Mouse (Mus musculus): ENCODE measurements around the gene Syngap1.
"Not testable (repeated sequence)": the region's sequence is repeated elsewhere in the genome, so short reads cannot be mapped to it uniquely, and the experiment has no call there.

Gene Syngap1

DNA sequence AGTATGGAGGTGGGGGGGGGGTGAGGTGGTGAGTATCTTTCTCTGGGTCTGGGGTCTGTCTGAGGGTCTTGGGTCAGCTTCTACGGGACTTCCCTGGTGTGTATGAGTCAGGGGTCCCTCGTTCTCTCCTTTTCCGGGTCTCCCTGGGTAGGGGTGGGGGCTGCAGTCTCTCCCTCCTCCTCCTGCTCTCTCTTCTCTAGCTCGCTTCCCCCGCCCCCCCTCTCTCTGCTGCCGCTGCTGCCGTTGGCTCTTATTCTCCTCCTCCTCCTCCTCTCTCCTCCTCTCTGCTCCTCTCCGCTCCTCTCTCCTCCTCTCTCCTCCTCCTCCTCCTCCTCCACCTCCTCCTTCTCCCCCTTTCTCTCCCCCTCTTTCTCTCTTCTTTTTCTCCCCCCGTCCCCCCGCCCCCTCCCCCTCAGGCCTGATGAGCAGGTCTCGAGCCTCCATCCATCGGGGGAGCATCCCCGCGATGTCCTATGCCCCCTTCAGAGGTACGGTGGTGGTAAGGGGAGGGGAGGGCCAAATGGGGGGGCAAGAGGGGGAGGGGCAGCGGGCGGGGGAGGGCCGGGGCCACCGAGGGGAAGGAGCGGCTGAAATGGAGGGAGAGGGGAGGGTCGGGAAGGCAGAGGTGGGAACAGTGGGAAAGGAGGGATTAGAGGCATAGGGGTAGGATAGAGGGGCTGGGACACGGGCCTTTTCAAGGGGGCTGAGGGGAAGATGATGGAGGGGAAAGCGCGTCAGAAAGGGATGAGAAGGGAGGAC is at the start of gene Syngap1:
Gene Syngap1 (plus strand): TSS at position 223 of the 759 bp plus-strand sequence.
- DNase-seq (ENCODE audit: low spot score in 2 of 2): peak in 1 of 2 experiments; percentile 52

DNA sequence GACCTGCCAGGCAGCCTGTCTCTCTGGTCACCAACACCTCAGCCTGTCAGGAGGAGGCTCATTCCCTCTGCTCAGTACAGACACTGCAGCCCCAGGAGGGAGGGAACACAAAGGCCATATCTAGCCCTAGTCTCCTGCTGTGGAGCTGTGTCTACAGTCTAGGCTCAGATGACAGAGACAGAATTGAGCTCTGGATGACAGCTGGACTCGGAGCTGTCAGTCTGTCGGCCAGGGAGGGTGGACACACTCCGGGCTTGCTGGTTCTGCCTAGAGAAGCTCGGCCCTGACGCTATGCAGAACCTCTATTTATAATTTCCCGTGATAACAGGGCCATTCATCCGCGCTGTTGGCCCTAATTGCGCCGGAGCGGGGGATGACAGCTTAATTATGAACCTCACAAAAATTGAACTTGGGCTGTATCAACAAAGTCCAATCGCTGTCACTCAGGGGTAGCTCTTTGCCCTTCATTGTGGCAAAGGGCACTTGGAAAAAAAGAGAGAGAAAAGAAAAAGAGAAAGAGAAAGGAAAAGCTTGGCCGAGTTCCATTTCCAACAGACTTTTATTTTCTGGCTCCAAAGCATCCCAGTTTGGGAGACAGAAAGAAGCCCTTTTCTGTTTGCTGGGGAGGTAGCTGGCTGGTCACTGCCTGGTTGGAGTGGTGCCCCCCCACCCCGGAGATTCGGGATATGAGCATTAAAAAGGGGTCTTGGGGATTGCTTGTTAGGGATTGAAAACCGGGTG is 48.2 kb upstream of the Syngap1 start:
- DNase-seq (ENCODE audit: low spot score in 2 of 2): peak in 1 of 2 experiments; percentile 28

DNA sequence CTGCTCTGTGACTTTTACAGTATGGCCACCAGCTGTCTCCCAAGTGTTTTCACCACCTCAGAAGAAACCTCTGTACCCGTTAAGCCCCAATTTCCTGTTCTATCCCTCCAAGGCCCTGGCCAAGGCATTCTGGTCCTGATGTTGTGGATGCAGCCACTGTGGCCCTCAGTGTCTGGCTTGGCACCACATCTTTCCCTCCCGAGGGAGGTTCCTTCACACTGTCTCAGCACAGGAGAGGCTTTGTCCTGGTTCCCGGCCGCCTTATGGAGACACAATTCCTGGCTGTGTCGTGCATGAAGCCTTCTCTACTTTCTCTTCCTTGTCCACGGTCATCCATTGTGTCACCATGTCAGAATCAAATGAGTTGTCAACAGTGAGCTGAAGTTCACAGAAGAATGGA is 47.6 kb upstream of the Syngap1 start:
- DNase-seq (ENCODE audit: low spot score in 2 of 2): peak in 1 of 2 experiments; percentile 11

DNA sequence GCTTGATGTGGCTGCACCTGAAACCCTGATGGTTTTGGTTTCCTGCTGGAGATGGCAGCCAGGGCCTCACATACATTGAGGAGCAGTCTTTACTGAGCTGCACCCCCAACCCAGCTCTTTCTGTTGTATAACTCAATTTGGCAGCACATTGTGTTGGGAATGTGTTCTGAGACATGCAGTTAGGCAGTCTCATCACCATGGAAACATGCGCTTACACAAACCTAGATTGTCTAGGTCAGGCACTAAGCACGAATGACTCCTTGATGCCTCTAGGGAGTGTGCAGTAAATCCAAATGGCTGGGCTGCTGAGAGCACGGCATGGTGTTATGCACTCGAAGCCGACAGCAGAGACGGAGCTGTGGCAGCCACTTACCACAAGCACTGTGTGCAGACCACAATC is 46.7 kb upstream of the Syngap1 start:
- DNase-seq (ENCODE audit: low spot score in 2 of 2): peak; percentile 36 to 49

DNA sequence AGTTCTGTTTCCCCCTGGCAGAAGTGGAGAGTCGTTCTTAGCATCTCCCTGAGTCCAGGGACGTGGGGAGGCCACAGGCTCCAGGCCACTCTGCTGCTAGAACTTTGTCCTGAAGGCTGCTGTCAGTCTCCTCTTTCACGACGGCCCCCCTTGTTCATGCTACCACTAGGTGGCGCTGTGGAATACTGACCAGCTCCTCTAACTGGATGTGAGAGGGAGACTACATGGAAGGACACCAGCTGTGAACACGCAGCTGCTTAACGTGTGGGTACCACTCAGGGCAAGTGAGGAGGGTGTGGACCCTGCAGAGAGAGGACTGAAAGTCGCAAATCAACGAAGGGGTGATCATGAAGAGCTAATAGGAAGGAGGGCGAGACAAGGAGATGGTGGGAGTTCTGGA is 45.5 kb upstream of the Syngap1 start:
- peak; percentile 40 to 58 for DNase-seq (ENCODE audit: low spot score in 2 of 2)

DNA sequence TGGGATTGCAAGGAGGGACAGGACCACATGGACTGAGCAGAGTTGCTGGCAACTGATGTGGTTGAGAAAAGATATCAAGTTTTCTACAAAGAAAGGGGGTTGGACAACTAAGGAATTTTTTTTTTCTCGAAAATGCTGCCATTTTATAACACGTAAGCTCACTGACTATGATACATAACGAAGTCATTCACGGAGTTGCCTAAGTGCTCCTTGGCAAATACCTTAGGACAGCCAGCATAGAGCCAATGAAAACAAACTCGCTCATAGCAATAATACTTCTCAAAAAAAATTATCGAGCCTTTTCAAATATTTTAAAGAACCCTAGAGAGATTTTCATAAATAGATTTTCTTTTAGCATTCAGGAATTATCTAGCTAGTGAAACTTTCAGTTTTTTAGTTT is 40.1 kb upstream of the Syngap1 start:
- DNase-seq (ENCODE audit: low spot score in 2 of 2): no peak

DNA sequence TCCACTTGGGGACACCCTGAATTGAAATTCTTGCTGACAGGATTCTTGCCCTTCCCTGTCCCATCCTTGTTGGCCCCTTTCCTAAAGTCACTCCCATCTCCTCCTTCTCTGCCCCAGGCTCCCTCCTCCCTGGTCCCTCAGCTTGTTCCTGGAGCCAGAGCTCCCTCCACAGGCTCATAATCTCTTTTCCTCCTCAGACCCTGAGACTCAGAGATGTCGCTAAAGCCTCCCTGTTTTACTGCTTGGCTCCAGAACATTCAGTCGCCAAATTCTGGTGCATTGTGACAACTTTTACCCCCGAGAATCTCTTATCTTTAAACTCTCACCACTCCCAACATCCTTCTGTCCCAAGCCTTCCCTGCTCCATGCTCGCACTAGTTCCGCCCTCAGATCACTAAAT is 36.7 kb upstream of the Syngap1 start:
- no peak for DNase-seq (ENCODE audit: low spot score in 2 of 2)

DNA sequence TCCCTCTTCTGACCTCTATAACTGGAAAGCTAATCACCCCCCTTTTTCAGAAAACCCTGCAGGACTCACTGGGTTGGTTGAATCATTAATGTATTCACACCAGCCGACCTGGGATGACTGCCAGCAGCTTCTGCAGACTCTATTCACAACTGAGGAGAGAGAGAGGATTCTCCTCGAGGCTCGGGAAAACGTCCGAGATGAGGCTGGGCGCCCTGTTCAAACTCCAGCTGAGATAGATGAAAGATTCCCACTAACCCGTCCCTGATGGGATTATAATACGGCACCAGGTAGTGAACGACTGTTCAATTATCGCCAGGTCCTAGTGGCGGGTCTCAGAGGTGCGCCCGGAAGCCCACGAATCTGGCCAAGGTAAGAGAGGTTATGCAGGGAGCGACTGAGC is 33.5 kb upstream of the Syngap1 start:
- DNase-seq (ENCODE audit: low spot score in 2 of 2): not testable (repeated sequence)

DNA sequence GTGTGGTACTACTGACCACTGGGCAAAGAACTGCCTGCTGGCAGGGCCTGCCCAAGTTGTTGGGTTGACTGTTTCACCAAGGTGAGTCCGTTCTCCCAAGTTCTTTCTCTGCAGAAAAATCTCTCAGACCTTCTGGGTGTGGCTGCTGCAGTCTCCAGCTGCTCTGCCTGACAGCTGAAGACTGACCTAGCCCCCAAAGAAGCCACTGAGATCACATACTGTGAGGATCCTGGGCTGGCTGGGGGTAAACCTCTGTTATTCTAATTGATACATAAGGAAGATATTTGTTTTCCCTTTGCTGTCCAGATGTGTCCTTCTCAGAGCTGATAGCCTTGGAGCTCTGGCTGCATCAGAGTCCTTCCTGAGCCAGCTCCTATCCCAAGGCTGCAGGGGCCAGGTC is 25.8 kb upstream of the Syngap1 start:
- DNase-seq (ENCODE audit: low spot score in 2 of 2): no peak

DNA sequence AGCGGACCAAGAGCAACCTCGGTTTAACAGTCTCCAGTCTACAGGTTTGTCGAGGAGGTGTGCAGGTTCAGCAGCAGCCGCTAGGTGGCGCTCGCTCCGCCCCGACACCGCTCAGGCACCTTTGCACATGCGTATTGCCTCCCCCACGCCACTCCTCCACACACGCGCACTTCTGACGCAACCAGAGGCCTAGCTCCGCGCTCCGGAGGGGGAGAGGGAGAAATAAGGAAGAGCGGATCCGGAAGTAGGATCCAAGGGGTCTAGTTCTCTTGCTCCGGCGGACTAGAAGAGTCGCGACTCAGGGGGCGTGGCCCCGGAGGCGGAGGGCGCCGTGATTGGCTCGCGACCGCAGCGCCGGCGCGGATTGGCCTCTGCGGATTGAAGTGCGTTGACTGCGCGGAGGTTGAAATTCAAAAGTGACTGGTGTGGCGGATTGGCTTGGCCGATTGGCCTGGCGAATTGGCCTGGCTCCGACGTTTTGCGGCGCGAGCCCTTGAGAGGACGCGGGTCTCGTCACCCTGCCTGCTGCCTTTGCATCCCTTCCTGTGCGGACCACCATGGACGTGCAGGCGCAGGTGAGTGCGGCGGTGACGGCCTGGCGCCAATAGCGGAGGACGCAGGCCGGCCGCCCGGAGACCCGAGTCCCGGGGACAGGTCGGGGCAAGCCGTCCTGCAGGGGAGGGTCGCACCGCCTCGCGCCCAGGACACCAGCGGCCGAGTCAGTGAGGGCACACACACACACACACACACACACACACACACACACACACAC is 24.2 kb upstream of the Syngap1 start, which contains the start of gene Kifc5b:
Gene Kifc5b (plus strand): TSS at position 381 of the 772 bp plus-strand sequence.
- DNase-seq (ENCODE audit: low spot score in 2 of 2): peak; percentile 100

DNA sequence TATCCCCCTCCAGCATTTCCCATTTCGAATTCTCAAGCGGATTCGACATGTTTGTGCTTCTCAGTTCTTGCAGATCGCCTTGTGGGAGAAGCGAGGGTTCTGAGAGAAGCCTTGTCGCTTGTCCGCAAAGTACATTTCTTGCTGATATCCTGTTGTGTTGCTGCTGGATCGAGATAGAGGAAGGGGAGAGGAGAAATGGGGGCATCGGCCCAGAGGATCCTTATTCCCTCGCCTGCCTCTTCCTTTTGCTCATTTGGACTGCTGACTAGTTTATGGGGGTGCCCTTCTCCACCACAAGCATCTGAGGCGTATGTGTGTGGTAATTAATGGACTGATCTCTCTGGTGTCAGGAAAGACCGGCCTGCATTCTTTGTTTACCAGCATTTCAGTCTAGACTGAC is 23.5 kb upstream of the Syngap1 start:
- DNase-seq (ENCODE audit: low spot score in 2 of 2): not testable (repeated sequence)

DNA sequence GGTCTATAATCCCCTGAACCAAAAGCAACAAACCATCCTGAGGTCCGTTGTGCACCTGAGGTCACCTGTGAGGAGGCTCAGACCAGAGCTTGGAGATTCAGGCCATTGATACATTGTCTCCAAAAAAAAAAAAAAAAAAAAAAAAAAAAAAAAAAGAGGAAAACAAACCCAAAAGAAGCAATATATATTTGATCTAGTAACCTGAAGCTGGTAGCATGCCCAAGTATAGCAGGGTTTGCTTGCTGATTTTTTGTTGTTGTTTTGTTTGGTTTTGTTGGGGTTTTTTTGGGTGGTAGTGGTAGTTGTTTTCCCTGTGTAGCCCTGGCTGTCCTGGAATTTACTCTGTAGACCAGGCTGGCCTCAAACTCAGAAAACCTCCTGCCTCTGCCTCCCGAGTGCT is 22.7 kb upstream of the Syngap1 start:
- no peak for DNase-seq (ENCODE audit: low spot score in 2 of 2)

DNA sequence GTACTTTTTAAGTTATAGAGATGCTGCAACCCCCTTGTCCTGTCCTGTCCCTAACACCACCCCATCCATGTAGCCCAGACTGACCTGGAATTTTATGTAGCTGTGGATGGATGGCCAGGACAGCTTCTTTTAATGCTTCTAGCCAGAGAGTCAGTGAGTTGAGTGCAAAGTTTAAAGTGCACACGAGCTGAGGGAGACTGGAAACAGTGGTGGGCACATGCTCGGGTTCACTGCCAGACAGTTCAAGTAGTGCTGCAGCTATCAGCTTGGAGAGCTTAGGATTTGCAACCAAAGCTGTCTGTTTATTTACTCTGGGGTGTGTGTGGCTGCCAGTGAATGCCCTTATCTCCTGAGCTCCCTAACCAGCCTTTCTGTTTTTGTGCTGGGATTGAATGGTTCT is 21.5 kb upstream of the Syngap1 start:
- not testable (repeated sequence) for DNase-seq (ENCODE audit: low spot score in 2 of 2)

DNA sequence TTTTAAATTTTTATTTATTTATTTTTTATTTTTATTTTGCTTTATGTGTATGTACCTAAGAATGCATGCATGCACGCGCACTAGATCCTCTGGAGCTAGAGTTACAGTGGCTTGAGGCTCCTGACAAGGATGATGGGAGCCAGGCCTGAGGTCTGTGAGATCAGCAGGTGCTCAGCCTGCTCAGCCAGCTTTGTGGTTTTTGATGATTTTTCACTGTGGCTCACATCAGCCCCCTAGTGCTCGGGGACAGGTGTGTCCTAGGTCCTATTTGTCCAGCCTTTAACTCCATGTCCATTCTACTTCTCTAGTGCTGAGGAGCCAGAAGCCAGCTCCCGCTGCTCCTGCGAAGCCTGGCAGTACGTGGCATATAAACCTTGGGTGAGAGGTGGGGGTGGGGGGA is 18.7 kb upstream of the Syngap1 start:
- not testable (repeated sequence) for DNase-seq (ENCODE audit: low spot score in 2 of 2)

DNA sequence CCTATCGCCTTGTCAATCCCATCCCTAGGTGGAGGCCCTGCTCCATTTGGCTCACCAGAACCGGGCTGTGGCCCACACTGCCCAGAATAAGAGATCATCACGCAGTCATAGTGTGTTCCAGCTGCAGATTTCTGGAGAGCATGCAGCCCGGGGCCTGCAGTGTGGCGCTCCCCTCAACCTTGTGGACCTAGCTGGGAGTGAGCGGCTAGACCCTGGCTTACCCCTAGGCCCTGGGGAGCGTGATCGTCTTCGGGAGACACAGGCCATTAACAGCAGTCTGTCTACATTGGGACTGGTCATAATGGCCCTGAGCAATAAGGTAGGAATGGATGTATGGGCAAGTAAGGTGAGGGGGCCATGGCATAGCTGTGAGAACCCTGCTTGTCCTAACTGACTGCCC is 15.6 kb upstream of the Syngap1 start:
- not testable (repeated sequence) for DNase-seq (ENCODE audit: low spot score in 2 of 2)

DNA sequence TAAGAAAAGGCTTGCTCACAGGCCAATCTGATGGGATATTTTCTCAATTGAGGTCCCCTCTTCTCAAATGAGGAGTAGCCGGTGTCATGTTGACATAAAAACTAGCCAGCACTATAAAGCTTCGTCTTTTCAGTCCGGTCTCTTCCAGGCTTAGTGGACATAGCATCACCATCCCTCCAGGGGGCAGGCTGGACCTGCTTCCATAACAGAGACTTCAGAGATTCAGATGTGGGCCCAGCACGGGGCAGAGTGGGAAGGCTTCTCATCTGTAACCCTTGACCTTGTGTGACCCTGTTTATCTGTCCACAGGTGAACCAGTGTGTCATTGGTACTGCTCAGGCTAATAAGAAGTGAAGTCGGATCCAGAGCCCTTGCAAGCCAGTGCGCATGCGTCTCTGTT is 9.3 kb upstream of the Syngap1 start:
- DNase-seq (ENCODE audit: low spot score in 2 of 2): not testable (repeated sequence)

DNA sequence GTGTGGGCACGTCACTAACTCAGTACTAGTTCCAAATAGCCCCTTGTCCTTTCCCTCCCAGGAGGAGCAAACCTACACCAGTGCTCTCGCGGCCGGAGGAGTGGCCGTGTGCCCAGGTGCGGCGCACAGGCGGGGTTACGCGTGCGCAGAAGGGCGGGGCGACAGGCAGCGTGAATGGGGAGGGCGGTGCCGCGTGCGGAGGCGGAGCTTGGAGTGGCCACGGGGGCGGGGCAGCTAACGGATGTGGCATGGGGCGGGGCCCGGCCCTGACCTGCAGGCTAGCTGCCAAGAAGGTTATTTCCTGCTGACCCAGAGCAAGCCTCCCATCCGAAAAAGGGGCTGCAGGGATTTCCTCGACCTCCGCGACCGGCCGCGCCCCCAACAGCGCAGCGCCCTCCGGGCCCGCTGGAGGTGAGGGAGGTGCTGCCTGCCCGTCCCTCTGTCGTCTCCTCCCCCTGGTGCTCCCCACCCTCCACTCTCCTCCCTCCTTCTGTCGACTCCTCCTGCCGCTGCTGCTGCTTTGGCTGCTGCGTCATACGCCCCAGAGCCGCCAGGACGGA is 8.1 kb upstream of the Syngap1 start, which contains the start of gene Phf1:
Gene Phf1 (plus strand): TSS at position 214 of the 560 bp plus-strand sequence.
- peak; percentile 95 to 97 for DNase-seq (ENCODE audit: low spot score in 2 of 2)

DNA sequence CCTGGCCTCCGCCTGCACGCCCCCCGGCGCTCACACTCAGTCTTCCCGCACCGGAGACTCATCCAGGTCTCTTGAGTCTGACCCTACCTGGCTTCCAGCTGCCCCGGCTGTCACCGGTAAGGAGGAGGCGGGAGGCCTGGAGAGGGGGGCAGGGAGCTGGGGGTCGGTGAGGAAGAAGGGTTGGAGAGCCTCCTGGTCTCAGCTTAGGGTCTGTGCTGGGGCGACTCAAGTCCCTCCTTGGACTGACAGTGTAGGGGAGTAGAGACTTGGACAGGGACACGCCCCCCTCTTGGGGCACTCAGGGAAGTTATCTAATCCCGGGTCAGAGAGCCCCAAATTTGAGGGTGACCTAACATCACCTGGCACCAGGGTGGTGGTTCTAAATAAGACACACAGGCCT is 7.6 kb upstream of the Syngap1 start:
- DNase-seq (ENCODE audit: low spot score in 2 of 2): no peak

DNA sequence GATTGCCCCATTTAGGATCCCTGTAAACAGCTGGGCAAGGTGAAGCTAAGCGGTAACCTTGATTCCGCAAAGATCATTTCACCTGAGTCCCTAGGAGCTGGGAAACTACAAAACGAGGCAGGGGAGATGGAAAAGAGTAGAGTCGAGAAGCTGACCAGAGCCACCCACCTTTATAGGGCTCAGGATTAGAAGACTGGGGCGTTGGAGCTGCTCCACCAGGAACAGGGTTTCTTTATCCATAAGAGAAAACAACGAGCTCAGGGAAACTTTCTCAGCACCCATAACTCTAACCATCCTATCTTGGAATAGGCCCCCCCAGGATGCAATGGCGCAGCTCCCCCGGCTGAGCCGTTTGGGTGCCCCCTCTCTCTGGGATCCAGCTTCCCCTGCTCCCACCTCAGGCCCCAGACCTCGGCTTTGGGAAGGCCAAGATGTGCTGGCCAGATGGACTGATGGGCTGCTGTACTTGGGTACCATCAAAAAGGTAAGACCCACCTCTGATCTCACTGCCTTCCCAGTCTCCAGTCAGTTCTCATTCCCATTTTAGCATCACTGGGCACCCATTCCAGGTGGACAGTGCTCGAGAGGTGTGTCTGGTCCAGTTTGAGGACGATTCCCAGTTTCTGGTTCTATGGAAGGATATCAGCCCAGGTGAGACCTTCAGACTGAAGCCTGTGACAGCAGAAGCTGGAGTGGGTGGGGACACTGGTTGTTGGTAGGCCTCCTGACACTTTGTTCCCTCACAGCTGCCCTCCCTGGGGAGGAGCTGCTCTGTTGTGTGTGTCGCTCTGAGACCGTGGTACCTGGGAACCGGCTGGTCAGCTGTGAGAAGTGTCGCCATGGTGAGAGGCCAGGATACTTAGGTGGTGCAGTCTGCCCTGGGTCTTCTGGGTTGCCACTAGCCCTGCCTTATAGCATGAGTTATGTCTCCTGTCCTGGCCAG is 6.9 kb upstream of the Syngap1 start:
- DNase-seq (ENCODE audit: low spot score in 2 of 2): no peak

DNA sequence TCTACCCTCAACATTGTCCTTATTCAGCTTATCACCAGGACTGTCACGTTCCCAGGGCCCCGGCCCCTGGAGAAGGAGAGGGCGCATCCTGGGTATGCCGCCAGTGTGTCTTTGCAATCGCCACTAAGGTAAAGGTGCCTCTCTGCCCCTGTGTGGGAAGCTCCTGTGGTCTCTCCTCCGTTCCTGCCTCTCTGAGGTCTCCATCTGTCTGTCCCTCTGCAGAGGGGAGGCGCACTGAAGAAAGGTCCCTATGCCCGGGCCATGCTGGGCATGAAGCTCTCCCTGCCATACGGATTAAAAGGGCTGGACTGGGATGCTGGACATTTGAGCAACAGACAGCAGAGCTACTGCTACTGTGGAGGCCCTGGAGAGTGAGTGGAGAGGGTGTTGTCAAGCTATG is 6.0 kb upstream of the Syngap1 start:
- DNase-seq (ENCODE audit: low spot score in 2 of 2): no peak

DNA sequence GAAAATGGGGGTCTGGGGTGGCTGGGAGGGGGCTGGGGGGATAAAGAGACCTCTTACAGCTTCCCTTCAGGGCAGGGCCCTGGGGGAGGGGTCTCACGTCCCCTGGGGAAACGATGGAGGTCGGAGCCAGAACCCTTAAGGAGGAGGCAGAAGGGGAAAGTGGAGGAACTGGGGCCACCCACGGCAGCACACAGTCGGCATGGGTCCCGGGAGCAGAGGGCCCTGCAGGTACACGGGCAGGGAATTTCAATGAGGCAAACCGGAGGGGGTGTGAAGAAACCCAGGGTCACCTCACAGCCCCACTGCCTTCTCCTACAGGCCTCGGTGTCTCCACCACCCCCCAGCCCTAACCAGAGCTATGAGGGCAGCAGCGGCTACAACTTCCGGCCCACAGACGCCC is 4.6 kb upstream of the Syngap1 start:
- no peak for DNase-seq (ENCODE audit: low spot score in 2 of 2)
